In genomic region chr11:97718281-97718860, GRCm38 (mm10) we compare ENCODE assay signal across 15 mouse cellular contexts. TPM values are rescaled to one million over a fixed set of nuclear protein-coding genes. Genes with fewer than 3 reads are reported as not detected.
DNase-seq lines count a peak whose midpoint lies in the region; ATAC-seq and TF ChIP-seq lines count a peak whose summit lies in the region.
"Had no signal": no experiment of that assay in that cellular context is flagged by ENCODE, and none has a peak within 500 bp of the region (broad histone marks: within the 10 kb centered on the region; RNA-seq: fewer than 3 reads in every experiment).

No protein-coding gene starts in this region.

- H3K36me3 ChIP-seq in liver, embryonic 13.5 days: peaks cover 79% of the 10 kb centered on the region
- peaks cover 98% of the 10 kb centered on the region for H3K36me3 ChIP-seq in megakaryocyte, embryonic 14.5 days (replicated peaks; ENCODE audit: low read length)
- H3K36me3 ChIP-seq in hindbrain, embryonic 16.5 days (ENCODE audit: control insufficient read depth, insufficient read depth, low read length): peaks cover 51% of the 10 kb centered on the region

- no peaks in the 10 kb centered on the region for H3K27me3 ChIP-seq in liver, embryonic 13.5 days
- H3K27me3 ChIP-seq in megakaryocyte, embryonic 14.5 days (replicated peaks): no peaks in the 10 kb centered on the region
- H3K27me3 ChIP-seq in hindbrain, embryonic 16.5 days (replicated peaks; ENCODE audit: control insufficient read depth, insufficient read depth, low read length): no peaks in the 10 kb centered on the region
- H3K27me3 ChIP-seq: midbrain, embryonic 13.5 days; neural tube, embryonic 13.5 days had no signal

- peak overlapping the region; percentile 43 for H3K27ac ChIP-seq in liver, embryonic 13.5 days
- peak overlapping the region; percentile 87 for H3K27ac ChIP-seq in bone marrow, adult 2 months (ENCODE audit: control insufficient read depth, insufficient read depth, low read depth, low read length, poor library complexity)
- no peak overlapping the region for H3K27ac ChIP-seq in hindbrain, embryonic 16.5 days (ENCODE audit: low read depth, low read length)
- H3K27ac ChIP-seq: midbrain, embryonic 13.5 days; neural tube, embryonic 13.5 days had no signal

- no peak overlapping the region for H3K9ac ChIP-seq in liver, embryonic 13.5 days
- H3K9ac ChIP-seq in hindbrain, embryonic 16.5 days (ENCODE audit: low read depth, low read length): no peak overlapping the region
- H3K9ac ChIP-seq: midbrain, embryonic 13.5 days; neural tube, embryonic 13.5 days had no signal

- no peak for DNase-seq in liver, embryonic 13.5 days
- DNase-seq in liver: no peak
- DNase-seq in CD4-positive helper T cell, adult 2 months (ENCODE audit: low read depth, low spot score): peak; percentile 48
- DNase-seq in frontal cortex, adult 2 months (ENCODE audit: extremely low spot score in 1 of 2, low spot score in 1 of 2): no peak
- no peak for DNase-seq in left cerebral cortex, postnatal 14 days (ENCODE audit: low spot score in 2 of 2)
- DNase-seq: adrenal gland, postnatal 10 days; heart, postnatal 4 days; kidney, adult 11 months; retina, postnatal 1 day; thymus, adult 18-20 months had no signal

- no peaks in the 10 kb centered on the region for H3K9me3 ChIP-seq in liver, embryonic 13.5 days (replicated peaks)
- H3K9me3 ChIP-seq in megakaryocyte, embryonic 14.5 days: peaks cover 18% of the 10 kb centered on the region
- no peaks in the 10 kb centered on the region; the same call in 1 of the 2 replicates for H3K9me3 ChIP-seq in hindbrain, embryonic 16.5 days (ENCODE audit: control insufficient read depth, low read length)
- H3K9me3 ChIP-seq: neural tube, embryonic 13.5 days had no signal

- H3K4me3 ChIP-seq in liver, embryonic 13.5 days (replicated peaks): no peak overlapping the region
- peak overlapping the region; percentile 18 for H3K4me3 ChIP-seq in bone marrow, adult 2 months (replicated peaks; ENCODE audit: control insufficient read depth, low read depth, low read length)
- H3K4me3 ChIP-seq in megakaryocyte, embryonic 14.5 days (replicated peaks): peak overlapping the region; percentile 81
- H3K4me3 ChIP-seq in hindbrain, embryonic 16.5 days (ENCODE audit: low read length): no peak overlapping the region
- H3K4me3 ChIP-seq: midbrain, embryonic 13.5 days; neural tube, embryonic 13.5 days had no signal

- no peak overlapping the region for H3K4me2 ChIP-seq in liver, embryonic 13.5 days
- H3K4me2 ChIP-seq in hindbrain, embryonic 16.5 days (ENCODE audit: low read length): no peak overlapping the region
- H3K4me2 ChIP-seq: midbrain, embryonic 13.5 days; neural tube, embryonic 13.5 days had no signal

- WGBS in liver, embryonic 13.5 days (ENCODE audit: insufficient replicate concordance): 56% methylated on average over 15 of the region's 15 CpGs
- WGBS in bone marrow, adult 2 months: 8% methylated on average over 15 of the region's 15 CpGs
- 86% methylated on average over 15 of the region's 15 CpGs for WGBS in hindbrain, embryonic 16.5 days

- no peak for TF ChIP-seq POLR2A in bone marrow, adult 2 months (IDR thresholded peaks at IDR 0.05; ENCODE audit: borderline replicate concordance, control insufficient read depth, low read depth, low read length)

- ATAC-seq in liver, embryonic 13.5 days (ENCODE audit: low read depth): 0 out of 2 replicates have a peak, but pooled peaks have one; percentile 12
- no peak for ATAC-seq in hindbrain, embryonic 16.5 days
- ATAC-seq: midbrain, embryonic 13.5 days had no signal

- intact Hi-C loops in left cerebral cortex, postnatal 14 days (cut with DNase I): no loop called here

- TF ChIP-seq CTCF in bone marrow, adult 2 months (IDR thresholded peaks at IDR 0.05; ENCODE audit: control insufficient read depth, insufficient read depth, low read length): no peak

- peaks cover 9% of the 10 kb centered on the region; the same call in 1 of the 2 replicates for H3K4me1 ChIP-seq in liver, embryonic 13.5 days (replicated peaks)
- peaks cover 5% of the 10 kb centered on the region; the same call in 1 of the 2 replicates for H3K4me1 ChIP-seq in bone marrow, adult 2 months (ENCODE audit: control insufficient read depth, insufficient read depth, low read length)
- H3K4me1 ChIP-seq in megakaryocyte, embryonic 14.5 days: peaks cover 65% of the 10 kb centered on the region
- H3K4me1 ChIP-seq in hindbrain, embryonic 16.5 days (ENCODE audit: control insufficient read depth, insufficient read depth, low read depth, low read length): no peaks in the 10 kb centered on the region
- H3K4me1 ChIP-seq: midbrain, embryonic 13.5 days; neural tube, embryonic 13.5 days had no signal

RNA-seq across cellular contexts. Expression of gene Psmb3, which starts 15.2 kb away (rescaled TPM):
- 335 and 374 TPM in 2 replicates for polyA plus RNA-seq in liver, embryonic 13.5 days (2015; fragmentation: Nextera tagmentation; extraction: Ambion mirVana)
- polyA plus RNA-seq in bone marrow, adult 2 months (2011; ENCODE audit: insufficient read depth, insufficient read length, low replicate concordance, missing spikeins): 138 and 152 TPM in 2 replicates
- 44.4 and 47.3 TPM in 2 replicates for polyA plus RNA-seq in megakaryocyte, embryonic 14.5 days (2012; ENCODE audit: insufficient read depth, low replicate concordance)
- polyA plus RNA-seq in frontal cortex, adult 2 months (2012; rRNA removed): 241 and 243 TPM in 2 replicates
- polyA plus RNA-seq in hindbrain, embryonic 16.5 days (2015; fragmentation: Nextera tagmentation; extraction: Ambion mirVana): 422 and 438 TPM in 2 replicates
- 100 to 1,000 TPM; 133 to 136 TPM for total RNA-seq in left cerebral cortex, postnatal 14 days (2021)

RNA-seq across cellular contexts. Expression of gene Pcgf2, which starts 18.1 kb away (rescaled TPM):
- 2.3 and 3.6 TPM in 2 replicates for polyA plus RNA-seq in liver, embryonic 13.5 days (2015; fragmentation: Nextera tagmentation; extraction: Ambion mirVana)
- polyA plus RNA-seq in bone marrow, adult 2 months (2011; ENCODE audit: insufficient read depth, insufficient read length, low replicate concordance, missing spikeins): 7.0 and 10.7 TPM in 2 replicates
- polyA plus RNA-seq in megakaryocyte, embryonic 14.5 days (2012; ENCODE audit: insufficient read depth, low replicate concordance): 83.4 and 214 TPM in 2 replicates
- 74.6 and 83.8 TPM in 2 replicates for polyA plus RNA-seq in frontal cortex, adult 2 months (2012; rRNA removed)
- polyA plus RNA-seq in hindbrain, embryonic 16.5 days (2015; fragmentation: Nextera tagmentation; extraction: Ambion mirVana): 15.4 and 19.2 TPM in 2 replicates
- total RNA-seq in left cerebral cortex, postnatal 14 days (2021): 10 to 100 TPM; 31.3 to 35.8 TPM

RNA-seq across cellular contexts. Expression of gene Pip4k2b, which starts 26.1 kb away (rescaled TPM):
- polyA plus RNA-seq in liver, embryonic 13.5 days (2015; fragmentation: Nextera tagmentation; extraction: Ambion mirVana): 0.88 TPM in 2 replicates
- 9.5 and 11.7 TPM in 2 replicates for polyA plus RNA-seq in bone marrow, adult 2 months (2011; ENCODE audit: insufficient read depth, insufficient read length, low replicate concordance, missing spikeins)
- polyA plus RNA-seq in megakaryocyte, embryonic 14.5 days (2012; ENCODE audit: insufficient read depth, low replicate concordance): 31.7 and 36.8 TPM in 2 replicates
- 60.9 and 63.3 TPM in 2 replicates for polyA plus RNA-seq in frontal cortex, adult 2 months (2012; rRNA removed)
- polyA plus RNA-seq in hindbrain, embryonic 16.5 days (2015; fragmentation: Nextera tagmentation; extraction: Ambion mirVana): 3.6 and 4.4 TPM in 2 replicates
- total RNA-seq in left cerebral cortex, postnatal 14 days (2021): 100 to 1,000 TPM; 121 to 124 TPM

RNA-seq across cellular contexts. Expression of gene Cisd3, which starts 32.7 kb away (rescaled TPM):
- 11.7 and 13.3 TPM in 2 replicates for polyA plus RNA-seq in liver, embryonic 13.5 days (2015; fragmentation: Nextera tagmentation; extraction: Ambion mirVana)
- polyA plus RNA-seq in bone marrow, adult 2 months (2011; ENCODE audit: insufficient read depth, insufficient read length, low replicate concordance, missing spikeins): 29.3 and 76.0 TPM in 2 replicates
- polyA plus RNA-seq in megakaryocyte, embryonic 14.5 days (2012; ENCODE audit: insufficient read depth, low replicate concordance): 0.45 TPM in 1 of 2 replicates, not detected in the other
- 51.9 and 54.8 TPM in 2 replicates for polyA plus RNA-seq in frontal cortex, adult 2 months (2012; rRNA removed)
- 37.2 and 42.4 TPM in 2 replicates for polyA plus RNA-seq in hindbrain, embryonic 16.5 days (2015; fragmentation: Nextera tagmentation; extraction: Ambion mirVana)
- 10 to 100 TPM; 36.7 to 38.9 TPM for total RNA-seq in left cerebral cortex, postnatal 14 days (2021)

RNA-seq across cellular contexts. Expression of gene Cwc25, which starts 48.0 kb away (rescaled TPM):
- polyA plus RNA-seq in liver, embryonic 13.5 days (2015; fragmentation: Nextera tagmentation; extraction: Ambion mirVana): 7.0 and 7.7 TPM in 2 replicates
- polyA plus RNA-seq in bone marrow, adult 2 months (2011; ENCODE audit: insufficient read depth, insufficient read length, low replicate concordance, missing spikeins): 10.4 and 11.7 TPM in 2 replicates
- polyA plus RNA-seq in megakaryocyte, embryonic 14.5 days (2012; ENCODE audit: insufficient read depth, low replicate concordance): 2.6 and 14.6 TPM in 2 replicates
- polyA plus RNA-seq in frontal cortex, adult 2 months (2012; rRNA removed): 18.0 and 19.0 TPM in 2 replicates
- polyA plus RNA-seq in hindbrain, embryonic 16.5 days (2015; fragmentation: Nextera tagmentation; extraction: Ambion mirVana): 14.1 and 16.2 TPM in 2 replicates
- 10 to 100 TPM; 20.3 to 21.3 TPM for total RNA-seq in left cerebral cortex, postnatal 14 days (2021)

Comparison
In these comparisons a context has a peak if more than half of its experiments do, and no peak if none do; other contexts are left out.
1. H3K4me3 ChIP-seq: peak in bone marrow, adult 2 months (single experiment) and megakaryocyte, embryonic 14.5 days (single experiment); none in liver, embryonic 13.5 days (single experiment) and hindbrain, embryonic 16.5 days (single experiment).